Mouse (Mus musculus): Measurements from ENCODE around the gene Mrgprg.

The Mrgprg gene

GRCm38 (mm10) chr7:143766893-143767292, at the start of gene Mrgprg:
TSS of gene Mrgprg (minus strand) at chr7:143766993.
- DNase-seq = no peak

- no peak for DNase-seq
Observed at GRCm38 (mm10) chr7:143808909-143809308, 42.1 kb upstream of the Mrgprg start.

GRCm38 (mm10) chr7:143805199-143805624, 38.4 kb upstream of the Mrgprg start:
- peak; percentile 63 for DNase-seq

- DNase-seq = no peak
Observed at GRCm38 (mm10) chr7:143801195-143802065, 34.6 kb upstream of the Mrgprg start.

- DNase-seq = no peak
Observed at GRCm38 (mm10) chr7:143800770-143801169, 34.0 kb upstream of the Mrgprg start.

- no peak for DNase-seq
Observed at GRCm38 (mm10) chr7:143798783-143799182, 32.0 kb upstream of the Mrgprg start.

- DNase-seq = peak; percentile 56
Observed at GRCm38 (mm10) chr7:143793121-143793520, 26.3 kb upstream of the Mrgprg start.

GRCm38 (mm10) chr7:143792336-143792985, 25.7 kb upstream of the Mrgprg start:
- DNase-seq = no peak

GRCm38 (mm10) chr7:143783996-143784829, 17.4 kb upstream of the Mrgprg start, which contains the start of gene Mrgpre:
TSS of gene Mrgpre (minus strand) at chr7:143784500.
- peak; percentile 67 for DNase-seq

- no peak for DNase-seq
Observed at GRCm38 (mm10) chr7:143783378-143783995, 16.7 kb upstream of the Mrgprg start.

- no peak for DNase-seq
Observed at GRCm38 (mm10) chr7:143777375-143777774, 10.6 kb upstream of the Mrgprg start.

- no peak for DNase-seq
Observed at GRCm38 (mm10) chr7:143776137-143776536, 9.3 kb upstream of the Mrgprg start.

GRCm38 (mm10) chr7:143769461-143769860, 2.7 kb upstream of the Mrgprg start:
- no peak for DNase-seq

- DNase-seq = no peak
Observed at GRCm38 (mm10) chr7:143768267-143768666, 1.5 kb upstream of the Mrgprg start.

GRCm38 (mm10) chr7:143764876-143765530, 1.8 kb downstream of the Mrgprg start:
- no peak for DNase-seq

- DNase-seq = no peak
Observed at GRCm38 (mm10) chr7:143763794-143764193, 3.0 kb downstream of the Mrgprg start.

GRCm38 (mm10) chr7:143758956-143759355, 7.8 kb downstream of the Mrgprg start:
- DNase-seq = no peak

- no peak for DNase-seq
Observed at GRCm38 (mm10) chr7:143757696-143758095, 9.1 kb downstream of the Mrgprg start.

- peak; percentile 77 for DNase-seq
Observed at GRCm38 (mm10) chr7:143757027-143757390, 9.8 kb downstream of the Mrgprg start.

- DNase-seq = no peak
Observed at GRCm38 (mm10) chr7:143756125-143757026, 10.4 kb downstream of the Mrgprg start, which contains the start of gene Osbpl5. TSS of gene Osbpl5 (minus strand) at chr7:143756985.
